Mouse (Mus musculus) 416B (cell line): ENCODE measurements at regions not wholly inside any gene's neighbourhood (a gene's known extent, or its start where the extent isn't known, plus 50 kb on each side); places are given as distances from the start of the nearest gene placed in this dataset.

Experiments
- DNase-seq: peaks from one replicate; pipeline ENCODE4 v3.0.0; 2011; ENCODE audit warnings: low read depth

DNA sequence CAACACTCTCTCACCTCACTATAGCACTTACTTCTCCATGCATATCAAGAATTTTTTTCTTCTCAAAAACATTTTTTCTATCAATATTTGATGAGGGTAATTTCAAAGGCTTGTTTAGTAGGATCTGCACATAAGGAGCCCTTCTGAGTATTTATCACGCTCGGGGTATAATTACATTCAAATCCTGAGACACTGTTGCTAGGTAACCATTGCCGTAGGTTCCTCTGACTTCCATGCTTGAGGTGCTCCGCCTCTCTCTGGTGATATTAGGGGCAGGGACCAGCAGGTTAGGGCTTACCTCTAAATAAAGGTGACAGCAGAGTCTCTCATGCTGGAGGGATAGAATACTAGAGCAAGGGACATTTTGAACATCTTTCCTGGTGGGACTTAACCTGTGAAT, 54.4 kb upstream of the 9630041A04Rik start:
- DNase-seq: no peak

- DNase-seq: no peak
These were observed 64.9 kb upstream of the 9630041A04Rik start for GRCm38 (mm10) chr9:101796718-101797117.

DNA sequence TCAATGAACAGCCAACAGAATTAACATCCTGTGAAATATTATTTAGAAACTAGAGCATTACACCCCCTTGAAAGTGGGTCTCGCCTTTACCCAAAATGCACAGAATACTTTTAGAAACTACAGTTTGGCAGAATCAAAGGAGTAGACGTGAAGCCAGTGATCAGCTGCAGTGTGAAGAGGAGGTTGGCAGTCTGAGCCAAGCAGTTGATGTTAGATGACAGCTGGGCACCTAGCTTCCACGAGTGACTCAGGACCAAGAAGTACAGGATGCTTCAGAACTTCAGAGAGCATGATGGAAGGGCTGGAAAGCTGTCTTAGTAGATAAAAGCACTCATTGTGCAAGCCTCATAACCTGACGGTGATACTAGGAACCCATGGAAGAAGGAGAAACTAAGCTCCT, 65.6 kb upstream of the 9630041A04Rik start:
- DNase-seq: no peak

- DNase-seq: no peak
These were observed 66.2 kb upstream of the 9630041A04Rik start for GRCm38 (mm10) chr9:101795436-101795835.

- no peak for DNase-seq
These were observed 70.7 kb upstream of the 9630041A04Rik start for GRCm38 (mm10) chr9:101790936-101791335.

DNA sequence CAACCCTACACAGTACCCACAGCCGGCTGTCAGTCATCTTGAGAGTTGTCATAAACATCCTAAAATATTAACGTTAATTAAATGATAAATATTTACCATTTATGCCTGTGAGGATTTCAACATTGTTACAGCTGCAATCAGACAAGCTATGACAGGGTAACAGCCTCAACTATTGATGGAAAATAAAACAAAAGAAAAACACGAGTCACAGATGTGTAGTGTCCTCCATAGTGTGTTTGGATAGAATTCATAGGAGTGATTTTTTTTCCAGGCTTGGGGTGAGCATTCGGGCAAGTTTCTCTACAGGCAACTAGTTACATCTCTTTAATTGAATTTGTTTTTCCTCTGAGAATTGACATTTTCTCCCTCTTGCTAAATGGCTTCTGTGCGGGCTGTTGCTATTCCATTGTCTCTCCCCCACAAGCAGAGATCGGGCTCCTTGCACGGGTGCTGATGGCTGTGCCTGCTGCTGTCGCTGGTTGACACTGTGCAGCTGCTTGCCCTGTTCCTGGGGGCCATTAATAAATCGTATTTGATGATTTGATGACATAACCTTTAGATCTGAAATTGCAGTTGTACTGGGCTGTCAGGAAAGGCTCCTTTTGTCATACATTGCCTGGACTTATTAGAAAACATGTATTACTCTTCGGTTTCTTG, 120.6 kb upstream of the 9630041A04Rik start:
- DNase-seq: no peak

DNA sequence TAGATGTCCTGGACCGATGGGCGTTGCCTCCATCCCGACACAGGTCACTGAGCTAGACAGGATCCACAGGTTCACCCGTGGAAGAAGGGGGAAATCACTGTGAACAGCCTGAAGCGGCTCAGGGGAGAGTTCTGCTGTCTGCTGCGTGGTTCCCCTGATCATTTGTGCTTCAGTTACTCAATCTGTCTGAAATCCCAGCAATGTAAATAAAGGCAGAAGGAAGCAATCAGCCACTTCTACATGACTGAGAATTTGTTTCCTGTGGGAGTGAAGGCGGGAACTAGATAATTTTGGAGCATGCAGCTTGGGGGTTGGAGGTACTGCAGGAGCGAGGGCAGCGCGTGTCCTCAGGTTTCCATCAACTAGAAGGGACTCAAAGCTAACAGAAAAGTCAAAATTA, 122.3 kb upstream of the 9630041A04Rik start:
- no peak for DNase-seq

- no peak for DNase-seq
These were observed 127.4 kb upstream of the 9630041A04Rik start for GRCm38 (mm10) chr9:101734271-101734670.

DNA sequence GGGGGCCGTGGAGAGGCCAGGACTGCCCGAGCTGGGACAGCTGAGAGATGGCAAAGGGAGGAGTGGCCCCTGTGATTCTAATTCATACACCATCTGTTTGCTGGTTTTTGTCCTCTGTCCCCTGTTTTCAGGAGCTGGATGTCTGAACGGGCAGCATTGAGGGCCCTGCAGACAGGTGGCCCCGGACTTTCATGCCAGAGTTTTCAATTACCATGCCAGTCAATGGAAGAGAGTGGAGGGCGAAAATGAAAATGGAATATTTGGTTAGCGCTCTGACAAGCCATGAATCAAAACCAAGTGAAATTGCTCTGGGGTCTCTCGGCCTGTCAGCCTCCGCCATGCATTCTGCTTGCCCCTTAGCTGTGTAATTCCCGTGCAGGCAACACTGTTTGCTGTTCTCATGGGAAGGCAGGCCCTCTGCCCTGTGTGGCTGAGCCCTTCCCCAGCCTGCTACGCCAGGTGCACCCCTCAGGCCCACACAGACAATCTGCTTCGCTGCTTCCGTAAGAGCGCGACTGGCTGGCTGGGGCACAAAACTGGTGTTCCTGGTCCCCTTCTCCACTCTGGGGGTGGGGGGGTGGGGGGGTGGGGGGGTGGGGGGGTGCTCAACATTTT, 127.9 kb upstream of the 9630041A04Rik start:
- no peak for DNase-seq

DNA sequence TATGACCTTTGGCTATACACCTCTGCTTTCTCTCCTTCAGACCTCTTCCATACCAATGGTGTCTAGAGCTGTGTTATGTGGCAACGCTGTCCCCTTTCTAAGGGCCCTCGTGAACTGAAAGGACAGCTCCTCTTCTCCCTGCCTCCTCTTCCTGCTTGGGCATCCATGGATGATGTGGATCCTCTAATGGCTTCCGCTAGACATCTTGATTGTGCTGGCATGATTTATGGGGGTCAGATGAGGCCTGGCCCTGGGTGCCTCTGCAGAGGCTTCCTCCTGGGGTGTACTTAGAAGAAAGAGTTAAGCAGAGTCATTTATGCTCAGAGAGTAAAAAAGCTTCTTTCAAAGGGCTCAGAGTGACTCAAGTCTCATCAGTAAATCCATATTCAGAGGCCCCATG, 131.5 kb upstream of the 9630041A04Rik start:
- no peak for DNase-seq

DNA sequence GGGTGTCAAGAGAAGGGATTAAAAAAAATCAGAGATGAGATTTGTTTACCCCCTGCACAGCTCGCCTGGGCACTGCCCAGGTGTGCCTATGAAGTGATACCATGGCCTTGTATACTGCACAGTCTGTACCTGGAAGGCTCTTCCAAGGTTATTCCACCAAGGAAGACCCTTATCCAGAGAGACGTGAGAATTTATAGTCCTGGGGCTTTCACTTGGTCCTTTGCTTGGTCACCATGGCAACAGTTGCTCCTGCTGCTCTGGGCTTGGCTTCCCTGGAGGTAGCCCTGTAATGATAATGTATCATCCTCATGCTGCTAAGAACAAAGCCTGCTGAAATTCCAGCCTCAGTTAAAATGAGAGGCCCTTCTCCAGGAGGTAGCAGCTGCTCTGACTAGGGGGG, 143.7 kb upstream of the 9630041A04Rik start:
- no peak for DNase-seq

GRCm38 (mm10) chr9:101716326-101716725, 145.3 kb upstream of the 9630041A04Rik start:
- DNase-seq: no peak

DNA sequence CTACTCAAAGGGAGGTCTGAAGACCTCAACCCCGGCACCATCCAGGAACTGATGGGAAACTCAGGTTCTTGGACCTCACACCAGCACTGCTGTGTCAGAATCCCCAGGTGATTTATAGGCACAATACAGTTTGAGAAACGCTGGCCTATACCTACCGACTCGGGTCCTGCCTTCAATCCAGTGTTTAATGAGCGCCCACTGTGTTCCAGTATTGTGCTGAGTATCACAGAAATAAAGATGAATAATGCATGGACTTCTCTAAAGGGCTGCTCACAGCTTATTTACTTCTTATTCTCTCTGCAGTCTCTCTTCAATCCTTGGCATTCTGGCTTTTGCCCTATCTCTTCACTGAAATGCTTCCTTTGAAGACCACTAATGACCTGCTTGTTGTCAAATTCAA, 146.8 kb upstream of the 9630041A04Rik start:
- DNase-seq: no peak

DNA sequence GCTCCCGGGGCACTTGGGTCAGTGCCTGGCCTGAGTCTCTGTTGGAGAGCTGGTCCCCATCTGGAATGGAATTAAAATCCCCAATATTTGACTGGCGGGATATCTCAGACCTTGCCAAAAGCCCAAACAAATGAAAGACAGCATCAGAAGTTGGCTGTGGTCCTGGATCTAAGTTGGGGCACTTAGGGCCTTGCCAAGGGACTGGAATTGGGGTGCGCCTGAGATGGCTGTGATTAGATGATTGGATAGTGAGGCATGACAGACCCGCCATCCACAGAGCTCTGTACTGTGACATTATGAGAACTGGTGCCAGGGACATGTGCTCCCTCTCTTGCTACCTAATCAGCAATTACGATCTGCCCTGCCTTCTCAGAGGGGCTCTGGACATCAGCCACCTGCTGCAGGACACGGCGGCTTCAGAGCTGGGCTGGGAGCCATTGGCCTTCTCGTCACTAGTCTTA, 151.0 kb upstream of the 9630041A04Rik start:
- no peak for DNase-seq

- no peak for DNase-seq
These were observed 161.3 kb upstream of the 9630041A04Rik start for GRCm38 (mm10) chr9:101700368-101700767.

GRCm38 (mm10) chr9:101694054-101694453, 167.6 kb upstream of the 9630041A04Rik start:
- no peak for DNase-seq

GRCm38 (mm10) chr9:101691336-101691735, 170.3 kb upstream of the 9630041A04Rik start:
- no peak for DNase-seq

DNA sequence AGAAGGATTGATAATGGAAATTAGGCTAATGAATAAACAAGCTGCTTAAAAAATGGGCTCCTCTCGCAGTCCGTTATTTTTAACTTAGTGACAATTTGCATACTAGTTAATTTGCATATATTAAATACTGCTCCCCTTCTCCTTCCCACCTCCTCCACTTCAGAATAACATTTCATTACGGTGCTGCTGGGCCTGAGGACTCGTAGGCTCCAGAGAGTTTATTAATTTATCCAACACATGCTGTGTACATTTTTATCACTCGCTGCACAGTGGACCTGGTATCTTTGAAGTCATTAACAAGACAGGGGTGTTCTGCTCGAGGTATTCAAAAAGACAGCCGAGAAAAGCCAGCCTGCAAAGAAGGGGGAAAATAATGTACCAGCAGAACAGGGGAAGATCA, 170.7 kb upstream of the 9630041A04Rik start:
- no peak for DNase-seq

GRCm38 (mm10) chr9:101690402-101690861, 171.2 kb upstream of the 9630041A04Rik start:
- DNase-seq: no peak

DNA sequence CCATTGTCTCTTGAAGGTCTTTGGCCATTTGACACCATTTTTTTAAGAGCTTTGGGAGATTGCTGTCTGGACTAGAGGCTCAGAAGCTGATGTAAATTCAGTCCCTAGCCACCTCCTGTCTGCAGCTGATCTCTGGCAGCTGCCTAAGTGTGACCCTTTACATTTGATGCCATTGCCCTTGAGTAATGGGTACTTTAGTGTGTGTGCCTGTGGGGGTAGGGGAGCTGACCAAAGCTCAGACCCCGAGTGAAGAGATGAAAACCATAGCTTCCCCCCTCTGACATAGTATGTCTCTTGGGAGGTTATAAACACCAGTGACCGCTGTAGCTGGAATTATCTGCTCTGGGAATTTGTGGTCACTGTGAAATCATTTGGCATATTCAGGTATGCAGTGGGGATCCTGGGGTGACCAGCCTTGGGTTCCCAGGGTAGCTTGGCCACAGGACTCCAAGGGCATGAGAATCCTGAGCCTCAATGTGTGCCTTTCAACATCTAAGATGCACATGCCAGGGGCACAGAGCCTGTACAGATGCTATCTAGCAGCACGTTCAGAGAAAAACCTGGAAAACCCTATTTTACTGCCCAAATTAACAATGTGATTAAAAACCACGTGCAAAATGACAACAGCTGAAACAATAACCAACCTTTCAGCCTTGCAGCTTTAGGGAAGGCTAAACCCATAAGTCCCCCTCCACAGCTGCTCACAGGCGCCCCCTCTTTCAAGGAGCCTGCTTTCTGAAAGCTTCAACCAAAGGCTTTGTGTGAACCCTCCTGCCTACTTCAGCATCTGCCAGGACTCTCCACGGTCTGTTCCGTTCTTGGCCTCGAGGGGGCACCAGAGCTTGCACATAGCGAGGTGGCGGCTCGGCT, 171.9 kb upstream of the 9630041A04Rik start:
- DNase-seq: peak; percentile 45

DNA sequence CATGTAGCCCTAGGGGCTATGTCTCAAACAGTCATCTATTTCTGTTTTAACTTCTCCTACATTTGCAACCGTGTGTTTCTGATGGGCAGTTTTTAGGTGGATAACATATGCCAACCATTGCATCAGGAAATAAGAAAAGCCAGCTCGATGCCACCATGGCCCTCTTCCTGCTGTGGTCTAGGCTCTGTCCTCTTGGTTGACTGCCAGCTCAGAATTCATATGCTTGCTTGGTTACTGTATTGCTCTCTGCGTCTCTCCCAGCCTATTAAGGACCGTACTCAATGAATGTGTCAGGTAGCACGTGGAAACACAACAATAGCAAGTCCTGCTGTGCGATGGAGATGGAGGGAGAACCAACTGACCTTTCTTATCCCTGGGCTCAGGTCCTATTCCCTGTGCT, 174.4 kb upstream of the 9630041A04Rik start:
- no peak for DNase-seq

DNA sequence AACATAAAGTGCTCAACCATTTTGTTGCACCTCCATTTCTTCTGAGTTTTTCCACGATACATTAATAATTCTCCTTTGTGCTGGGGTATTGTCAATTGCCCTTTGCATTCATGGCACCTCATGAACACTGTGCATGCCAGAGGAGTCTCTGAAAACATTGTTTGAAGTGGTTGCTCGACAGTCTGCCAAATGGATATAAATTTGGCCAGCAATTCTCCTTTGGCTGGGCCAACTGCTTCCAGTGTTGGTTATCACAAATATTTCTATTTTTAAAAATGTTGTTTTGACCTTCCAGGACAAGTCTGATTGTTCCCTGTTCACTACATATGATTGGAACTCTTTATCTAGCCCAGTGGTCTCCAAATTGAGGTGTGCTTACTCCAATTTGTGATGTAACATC, 184.1 kb upstream of the 9630041A04Rik start:
- no peak for DNase-seq

- DNase-seq: peak; percentile 58
These were observed 191.5 kb upstream of the 9630041A04Rik start for GRCm38 (mm10) chr9:101670111-101670510.
